Mouse (Mus musculus) heart, adult 2 months (tissue): ENCODE results near the gene Nbea. TPM values are rescaled to one million over a fixed set of nuclear protein-coding genes. Genes with fewer than 3 reads are reported as not detected.
A peak's percentile ranks its signal among the peaks of the same experiment; 100 is the strongest.

Experiments used
- DNase-seq, 2 experiments: peaks; one replicate each; pipeline ENCODE4 v3.0.0; 2021
- H3K27ac ChIP-seq: fragments of 200-600 bp; 2 replicates; pipeline ENCODE4 v1.8.1; 2022
- H3K27me3 ChIP-seq: fragments of 200-500 bp; 2 replicates; pipeline ENCODE4 v1.6.1; 2012; ENCODE audit warnings: mild to moderate bottlenecking, low read length, inconsistent platforms, mixed read lengths; ENCODE audit not compliant: control insufficient read depth, insufficient read depth
- H3K36me3 ChIP-seq: fragments of 200-500 bp; 2 replicates; pipeline ENCODE4 v1.6.1; 2012; ENCODE audit warnings: low read length, inconsistent platforms; ENCODE audit not compliant: control insufficient read depth, insufficient read depth
- H3K4me1 ChIP-seq: fragments of 200-500 bp; 2 replicates; pipeline ENCODE4 v1.6.1; 2011; ENCODE audit warnings: low read length; ENCODE audit not compliant: control insufficient read depth, insufficient read depth
- H3K4me3 ChIP-seq: fragments of 200-600 bp; 2 replicates; pipeline ENCODE4 v1.8.1; 2022
- H3K79me2 ChIP-seq: fragments of 200-500 bp; replicated peaks from 2 replicates; pipeline ENCODE4 v1.6.1; 2012; ENCODE audit warnings: mild to moderate bottlenecking, inconsistent platforms, low read length, moderate library complexity, mixed read lengths; ENCODE audit not compliant: control insufficient read depth, insufficient read depth
- H3K9ac ChIP-seq: fragments of 200-500 bp; 2 replicates; pipeline ENCODE4 v1.6.1; 2012; ENCODE audit warnings: low read depth, mild to moderate bottlenecking, control low read depth, inconsistent platforms, low read length, mixed read lengths
- CTCF ChIP-seq: fragments of 200-600 bp; IDR thresholded peaks from 2 replicates; pipeline ENCODE4 v1.8.1; 2022; ENCODE audit warnings: antibody characterized with exemption, mild to moderate bottlenecking, moderate library complexity
- EP300 ChIP-seq: fragments of 200-500 bp; IDR thresholded peaks from 2 replicates; pipeline ENCODE4 v1.6.1; 2011; ENCODE audit warnings: low read depth, low read length, control low read depth; ENCODE audit not compliant: insufficient read depth
- POLR2A ChIP-seq: fragments of 200-500 bp; IDR thresholded peaks from 2 replicates; pipeline ENCODE4 v1.6.1; 2011; ENCODE audit warnings: mild to moderate bottlenecking, low read depth, low read length, control low read depth; ENCODE audit not compliant: insufficient read depth
- WGBS: fragments of 180-500 bp; shearing (Covaris S2); methylation state at CpG from one replicate; pipeline ENCODE4 v1.1.7; 2018; 5-methylcytosine and 5-hydroxymethylcytosine counted together
- intact Hi-C: fragments of 180-260 bp; cut with DNase I; formaldehyde crosslinking; loops from one replicate; pipeline ENCODE4 v1.15.1; 2025
- polyA plus RNA-seq: library from polyadenylated mRNA; depleted of rRNA; stranded (reverse); fragments of >200 nt; gene quantifications from 2 replicates; pipeline ENCODE4 v1.2.3, GENCODE M21; 2012
- total RNA-seq, 2 experiments: library from RNA; stranded (reverse); gene quantifications; 2 replicates each; pipeline ENCODE4 v1.2.3; 2021

Nbea gene
- total and polyA plus RNA-seq, 3 experiments: 6.2 to 12.4 (median 11.9) TPM

GRCm38 (mm10) chr3:55819598-55819997 lies 363.9 kb downstream of the Nbea start:
- TF ChIP-seq CTCF (no peak), POLR2A (no peak), EP300 (no peak)
- no peaks in the 10 kb centered on the region for H3K79me2 ChIP-seq
- H3K27ac ChIP-seq: no peak overlapping the region
- H3K27me3 ChIP-seq: no peaks in the 10 kb centered on the region
- DNase-seq: no peak
- H3K4me1 ChIP-seq: peaks cover 4% of the 10 kb centered on the region
- H3K4me3 ChIP-seq: no peak overlapping the region
- no peak overlapping the region for H3K9ac ChIP-seq
- 0 out of 2 replicates have a peak, but pooled peaks cover 2% of the 10 kb centered on the region for H3K36me3 ChIP-seq
- intact Hi-C loops: no loop called here

GRCm38 (mm10) chr3:55818082-55818481 lies 365.4 kb downstream of the Nbea start:
- no peak overlapping the region for H3K4me3 ChIP-seq
- no peaks in the 10 kb centered on the region for H3K79me2 ChIP-seq
- TF ChIP-seq EP300: no peak
- no peak for TF ChIP-seq POLR2A
- no peak for TF ChIP-seq CTCF
- H3K36me3 ChIP-seq: 0 out of 2 replicates have a peak, but pooled peaks cover 2% of the 10 kb centered on the region
- DNase-seq: no peak
- no peaks in the 10 kb centered on the region for H3K27me3 ChIP-seq
- peaks cover 4% of the 10 kb centered on the region for H3K4me1 ChIP-seq
- no peak overlapping the region for H3K27ac ChIP-seq
- intact Hi-C loops: no loop called here
- H3K9ac ChIP-seq: no peak overlapping the region
- 89% methylated on average over 2 of the region's 2 CpGs for WGBS

DNA sequence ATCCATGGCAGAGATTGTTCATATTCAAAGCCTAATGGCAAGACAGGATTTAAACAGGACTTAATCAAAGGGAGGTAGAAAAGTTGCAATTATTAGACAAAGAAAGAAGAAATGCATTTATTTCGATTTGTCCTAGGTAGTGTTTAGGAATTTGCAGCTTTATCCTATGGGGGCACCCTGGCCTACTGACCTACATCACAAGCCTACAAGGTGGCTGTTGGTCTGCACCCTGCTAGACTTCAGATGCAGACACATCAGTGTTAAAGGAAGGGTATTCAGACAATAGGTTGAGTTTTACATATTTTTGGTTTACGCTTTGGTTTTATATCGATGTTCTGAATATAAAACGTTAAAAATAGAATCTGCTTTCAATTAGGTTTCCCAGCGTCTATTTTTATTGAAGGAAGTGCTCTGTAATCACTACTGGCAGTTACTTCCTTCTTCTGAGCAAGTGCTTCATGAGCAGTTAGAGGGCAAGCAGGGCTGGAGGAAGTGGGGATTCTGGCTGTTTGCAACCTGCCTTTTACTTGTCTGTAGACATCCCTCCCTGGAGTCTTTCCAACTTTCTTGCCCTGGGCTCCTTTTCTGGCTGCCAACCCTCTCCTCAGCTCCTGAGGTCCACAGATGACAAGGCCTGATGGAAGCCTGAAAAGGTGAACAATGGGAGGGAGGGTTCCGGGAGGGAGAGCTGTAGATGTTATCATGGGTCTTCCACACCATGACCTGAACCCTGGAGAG lies 366.7 kb downstream of the Nbea start:
- H3K27ac ChIP-seq: peak overlapping the region; percentile 42; the same call in 1 of the 2 replicates
- peak; percentile 14 to 24 for DNase-seq

GRCm38 (mm10) chr3:55816096-55816495 lies 367.4 kb downstream of the Nbea start:
- DNase-seq: no peak
- no peak overlapping the region for H3K4me3 ChIP-seq
- H3K79me2 ChIP-seq: no peaks in the 10 kb centered on the region
- H3K27me3 ChIP-seq: no peaks in the 10 kb centered on the region
- no peak overlapping the region for H3K27ac ChIP-seq
- H3K9ac ChIP-seq: no peak overlapping the region
- no peak for TF ChIP-seq POLR2A
- no peak for TF ChIP-seq EP300
- TF ChIP-seq CTCF: no peak
- WGBS: 42% methylated on average over 5 of the region's 5 CpGs
- H3K36me3 ChIP-seq: 0 out of 2 replicates have a peak, but pooled peaks cover 2% of the 10 kb centered on the region
- peaks cover 4% of the 10 kb centered on the region for H3K4me1 ChIP-seq
- intact Hi-C loops: no loop called here

More for the DNA sequence above, 366.7 kb downstream of the Nbea start:
- 18% methylated on average over 6 of the region's 6 CpGs for WGBS
- Histone ChIP-seq H3K27me3 (no peaks in the 10 kb centered on the region), H3K4me3 (no peak overlapping the region), H3K36me3 (0 out of 2 replicates have a peak, but pooled peaks cover 2% of the 10 kb centered on the region), H3K79me2 (no peaks in the 10 kb centered on the region), H3K9ac (no peak overlapping the region), H3K4me1 (peaks cover 4% of the 10 kb centered on the region)
- TF ChIP-seq POLR2A: no peak
- no peak for TF ChIP-seq EP300
- no peak for TF ChIP-seq CTCF
- intact Hi-C loops: no loop called here

DNA sequence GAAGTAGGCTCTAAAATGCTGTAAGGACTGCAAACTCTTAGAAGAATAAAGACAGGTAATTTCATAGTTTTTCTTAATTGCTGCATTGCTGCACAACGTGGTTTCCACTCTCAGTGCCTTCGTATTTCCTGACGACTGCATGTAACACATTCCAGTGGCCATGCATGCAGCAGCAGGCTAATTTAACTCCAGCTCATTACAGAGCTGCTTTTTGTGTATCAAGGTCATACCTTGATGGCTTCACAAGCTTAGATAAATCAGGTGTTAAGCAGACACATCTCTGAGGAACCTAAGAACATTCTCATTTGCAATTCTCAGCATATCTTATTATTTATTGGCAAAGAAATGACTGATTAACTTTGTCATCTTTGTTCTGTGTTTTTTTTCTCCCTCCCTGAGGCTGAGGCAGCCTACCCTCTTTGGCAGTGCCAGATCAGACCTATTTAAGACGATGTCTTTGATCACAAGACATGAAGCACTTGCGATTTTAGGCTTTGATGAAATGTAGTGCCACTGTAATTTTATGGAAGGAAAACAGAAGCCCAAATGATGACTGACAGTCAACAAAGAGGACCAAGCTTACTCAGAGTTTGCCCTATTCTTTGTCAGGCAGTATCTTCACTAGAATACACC lies 368.4 kb downstream of the Nbea start:
- no peak for TF ChIP-seq CTCF
- TF ChIP-seq POLR2A: no peak
- no peak for TF ChIP-seq EP300
- Histone ChIP-seq H3K9ac (no peak overlapping the region), H3K27ac (no peak overlapping the region), H3K79me2 (no peaks in the 10 kb centered on the region), H3K36me3 (0 out of 2 replicates have a peak, but pooled peaks cover 2% of the 10 kb centered on the region), H3K4me3 (no peak overlapping the region), H3K4me1 (peaks cover 4% of the 10 kb centered on the region), H3K27me3 (no peaks in the 10 kb centered on the region)
- 71% methylated on average over 5 of the region's 5 CpGs for WGBS
- intact Hi-C loops: no loop called here
- no peak for DNase-seq

- peaks cover 8% of the 10 kb centered on the region for H3K4me1 ChIP-seq
- intact Hi-C loops: no loop called here
- no peak overlapping the region for H3K27ac ChIP-seq
- H3K36me3 ChIP-seq: no peaks in the 10 kb centered on the region
- TF ChIP-seq CTCF (no peak), EP300 (no peak), POLR2A (no peak)
- H3K27me3 ChIP-seq: no peaks in the 10 kb centered on the region
- H3K4me3 ChIP-seq: no peak overlapping the region
- 55% methylated on average over 2 of the region's 2 CpGs for WGBS
- no peak overlapping the region for H3K9ac ChIP-seq
- no peaks in the 10 kb centered on the region for H3K79me2 ChIP-seq
- DNase-seq: no peak
Observed at GRCm38 (mm10) chr3:55794768-55795167, 388.7 kb downstream of the Nbea start.
